In the genomic region with DNA sequence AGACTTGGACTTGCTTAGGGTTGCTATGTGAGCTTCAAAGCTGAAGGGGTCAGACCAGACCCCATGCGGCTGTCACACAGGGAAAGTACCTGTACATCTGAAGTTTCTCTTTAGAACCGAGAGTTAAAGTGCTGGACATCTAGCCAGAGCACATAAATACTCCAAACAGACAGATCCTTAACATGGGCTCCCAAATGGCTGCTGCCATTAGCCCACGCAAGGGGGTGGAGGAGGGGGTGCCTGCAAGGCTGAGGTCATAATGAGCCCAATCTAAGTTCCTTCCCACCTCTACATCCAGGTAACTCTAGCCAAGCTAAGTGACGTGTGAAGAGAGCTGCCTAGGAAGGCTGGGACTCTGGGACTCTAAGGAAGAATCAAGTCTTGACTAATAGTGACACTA, we compare ENCODE assay signal across 9 mouse cellular contexts. TPM values are rescaled to one million over a fixed set of nuclear protein-coding genes. Genes with fewer than 3 reads are reported as not detected.
A peak's percentile ranks its signal among the peaks of the same experiment; 100 is the strongest.
DNase-seq lines count a peak whose midpoint lies in the region; ATAC-seq and TF ChIP-seq lines count a peak whose summit lies in the region.
"Had no signal": no experiment of that assay in that cellular context is flagged by ENCODE, and none has a peak within 500 bp of the region (broad histone marks: within the 10 kb centered on the region; RNA-seq: fewer than 3 reads in every experiment).

A gene (plus strand): TSS at position 301 of the 400 bp plus-strand sequence.

- peaks cover 12% of the 10 kb centered on the region for H3K4me1 ChIP-seq in kidney, postnatal 0 days (replicated peaks; ENCODE audit: insufficient read depth, low read length)
- H3K4me1 ChIP-seq in forebrain, embryonic 10.5 days, result peaks cover 45% of the 10 kb centered on the region
- peaks cover 18% of the 10 kb centered on the region for H3K4me1 ChIP-seq in intestine, embryonic 15.5 days (replicated peaks)
- H3K4me1 ChIP-seq in neural tube, embryonic 12.5 days, result peaks cover 22% of the 10 kb centered on the region

- no peaks in the 10 kb centered on the region for H3K36me3 ChIP-seq in kidney, postnatal 0 days (ENCODE audit: insufficient read depth, low read length)
- H3K36me3 ChIP-seq in forebrain, embryonic 10.5 days (replicated peaks), result 0 out of 2 replicates have a peak, but pooled peaks cover 2% of the 10 kb centered on the region
- H3K36me3 ChIP-seq in intestine, embryonic 15.5 days, result no peaks in the 10 kb centered on the region
- no peaks in the 10 kb centered on the region for H3K36me3 ChIP-seq in neural tube, embryonic 12.5 days

- H3K4me3 ChIP-seq in kidney, postnatal 0 days (replicated peaks; ENCODE audit: low read depth, low read length), result no peak within 1 kb of the TSS
- H3K4me3 ChIP-seq in forebrain, embryonic 10.5 days, result peak within 1 kb of the TSS; percentile 31
- 0 out of 2 replicates have a peak within 1 kb of the TSS, but pooled peaks have one; percentile 5 for H3K4me3 ChIP-seq in intestine, embryonic 15.5 days (replicated peaks)
- H3K4me3 ChIP-seq in neural tube, embryonic 12.5 days, result no peak within 1 kb of the TSS

- H3K4me2 ChIP-seq in kidney, postnatal 0 days (ENCODE audit: low read length), result peak within 1 kb of the TSS; percentile 51
- peak within 1 kb of the TSS; percentile 48 for H3K4me2 ChIP-seq in intestine, embryonic 15.5 days (replicated peaks)
- H3K4me2 ChIP-seq in neural tube, embryonic 12.5 days (replicated peaks), result peak within 1 kb of the TSS; percentile 37

- 70% methylated on average over 4 of the region's 4 CpGs for WGBS in kidney, postnatal 0 days
- 83% methylated on average over 4 of the region's 4 CpGs for WGBS in forebrain, embryonic 10.5 days
- 78% methylated on average over 4 of the region's 4 CpGs for WGBS in intestine, embryonic 15.5 days
- 75% methylated on average over 4 of the region's 4 CpGs for WGBS in neural tube, embryonic 12.5 days

- no peak for DNase-seq in kidney, postnatal 0 days (ENCODE audit: low spot score)
- DNase-seq in kidney, postnatal 36 days, result no peak
- DNase-seq in forebrain, embryonic 10.5 days (ENCODE audit: extremely low spot score, low spot score), result no peak
- no peak for DNase-seq in spleen, postnatal 10 days (ENCODE audit: low spot score in 2 of 2)
- no peak for DNase-seq in embryo, embryonic 11 days
- no peak for DNase-seq in embryo, embryonic 10.5 days (ENCODE audit: low spot score)
- DNase-seq: thymus, adult 2 months had no signal

- H3K9me3 ChIP-seq in kidney, postnatal 0 days (replicated peaks; ENCODE audit: low read length), result no peaks in the 10 kb centered on the region
- no peaks in the 10 kb centered on the region for H3K9me3 ChIP-seq in forebrain, embryonic 10.5 days
- H3K9me3 ChIP-seq in intestine, embryonic 15.5 days, result no peaks in the 10 kb centered on the region
- H3K9me3 ChIP-seq in neural tube, embryonic 12.5 days, result no peaks in the 10 kb centered on the region

- no peak for TF ChIP-seq CTCF in kidney, postnatal 0 days (IDR thresholded peaks at IDR 0.05; ENCODE audit: low read depth)

- ATAC-seq in kidney, postnatal 0 days (replicated peaks; ENCODE audit: low FRiP score, low read depth), result no peak
- no peak for ATAC-seq in intestine, embryonic 15.5 days
- no peak for ATAC-seq in neural tube, embryonic 12.5 days (ENCODE audit: low FRiP score, low read depth)

- peaks cover 4% of the 10 kb centered on the region; the same call in 1 of the 2 replicates for H3K27me3 ChIP-seq in kidney, postnatal 0 days (ENCODE audit: insufficient read depth, low read length)
- H3K27me3 ChIP-seq in forebrain, embryonic 10.5 days (ENCODE audit: poor library complexity, severe bottlenecking), result peaks cover 70% of the 10 kb centered on the region
- H3K27me3 ChIP-seq in intestine, embryonic 15.5 days (replicated peaks), result peaks cover 28% of the 10 kb centered on the region
- H3K27me3 ChIP-seq in neural tube, embryonic 12.5 days (replicated peaks), result peaks cover 13% of the 10 kb centered on the region

- H3K9ac ChIP-seq in kidney, postnatal 0 days (ENCODE audit: low read depth, low read length), result no peak within 1 kb of the TSS
- H3K9ac ChIP-seq in intestine, embryonic 15.5 days, result 0 out of 2 replicates have a peak within 1 kb of the TSS, but pooled peaks have one; percentile 1
- H3K9ac ChIP-seq in neural tube, embryonic 12.5 days, result no peak within 1 kb of the TSS

- H3K27ac ChIP-seq in kidney, postnatal 0 days, result no peak within 1 kb of the TSS
- H3K27ac ChIP-seq in forebrain, embryonic 10.5 days, result peak within 1 kb of the TSS; percentile 32; the same call in 1 of the 2 replicates
- H3K27ac ChIP-seq in intestine, embryonic 15.5 days, result no peak within 1 kb of the TSS
- no peak within 1 kb of the TSS for H3K27ac ChIP-seq in neural tube, embryonic 12.5 days

RNA-seq across cellular contexts. Expression of the gene that starts here (rescaled TPM):
- 0.09 TPM in 1 of 2 replicates, not detected in the other for polyA plus RNA-seq in kidney, postnatal 0 days (2015; fragmentation: Nextera tagmentation; extraction: Ambion mirVana)
- 0.43 and 0.55 TPM in 2 replicates for polyA plus RNA-seq in forebrain, embryonic 10.5 days (2016; fragmentation: Nextera tagmentation; extraction: Ambion mirVana)
- 0.15 TPM in 1 of 2 replicates, not detected in the other for polyA plus RNA-seq in intestine, embryonic 15.5 days (2015; fragmentation: Nextera tagmentation; extraction: Ambion mirVana)
- polyA plus RNA-seq in neural tube, embryonic 12.5 days (2016; fragmentation: Nextera tagmentation; extraction: Ambion mirVana), result 0.47 and 1.0 TPM in 2 replicates

Comparison
In these comparisons a context has a peak if more than half of its experiments do, and no peak if none do; other contexts are left out.
1. H3K4me3 ChIP-seq: peak in forebrain, embryonic 10.5 days (single experiment) and intestine, embryonic 15.5 days (single experiment); none in kidney, postnatal 0 days (single experiment) and neural tube, embryonic 12.5 days (single experiment).
2. Peak in every context shown above with its lines, with median percentiles within 50 percentile points of each other: H3K4me2 ChIP-seq.